Mouse (Mus musculus): Measurements from ENCODE around the gene Ugt1a7c. TPM values are rescaled to one million over a fixed set of nuclear protein-coding genes. Genes with fewer than 3 reads are reported as not detected.
"Not testable (repeated sequence)": the region's sequence is repeated elsewhere in the genome, so short reads cannot be mapped to it uniquely, and the experiment has no call there.

Ugt1a7c gene
- polyA plus RNA-seq, 1 experiment from 2014 or later, result 1.1 TPM

GRCm38 (mm10) chr1:88223591-88223990, 128.7 kb downstream of the Ugt1a7c start:
- Histone ChIP-seq H3K4me3 (no peak overlapping the region), H3K36me3 (no peaks in the 10 kb centered on the region), H3K27ac (no peak overlapping the region), H3K27me3 (ENCODE audit: insufficient read depth, poor library complexity, severe bottlenecking) (no peaks in the 10 kb centered on the region), H3K4me1 (replicated peaks) (no peaks in the 10 kb centered on the region), H3K9me3 (peaks cover 34% of the 10 kb centered on the region)
- DNase-seq (ENCODE audit: low spot score), result peak; percentile 6
- WGBS, result 57% methylated on average over 1 of the region's 1 CpGs

DNA sequence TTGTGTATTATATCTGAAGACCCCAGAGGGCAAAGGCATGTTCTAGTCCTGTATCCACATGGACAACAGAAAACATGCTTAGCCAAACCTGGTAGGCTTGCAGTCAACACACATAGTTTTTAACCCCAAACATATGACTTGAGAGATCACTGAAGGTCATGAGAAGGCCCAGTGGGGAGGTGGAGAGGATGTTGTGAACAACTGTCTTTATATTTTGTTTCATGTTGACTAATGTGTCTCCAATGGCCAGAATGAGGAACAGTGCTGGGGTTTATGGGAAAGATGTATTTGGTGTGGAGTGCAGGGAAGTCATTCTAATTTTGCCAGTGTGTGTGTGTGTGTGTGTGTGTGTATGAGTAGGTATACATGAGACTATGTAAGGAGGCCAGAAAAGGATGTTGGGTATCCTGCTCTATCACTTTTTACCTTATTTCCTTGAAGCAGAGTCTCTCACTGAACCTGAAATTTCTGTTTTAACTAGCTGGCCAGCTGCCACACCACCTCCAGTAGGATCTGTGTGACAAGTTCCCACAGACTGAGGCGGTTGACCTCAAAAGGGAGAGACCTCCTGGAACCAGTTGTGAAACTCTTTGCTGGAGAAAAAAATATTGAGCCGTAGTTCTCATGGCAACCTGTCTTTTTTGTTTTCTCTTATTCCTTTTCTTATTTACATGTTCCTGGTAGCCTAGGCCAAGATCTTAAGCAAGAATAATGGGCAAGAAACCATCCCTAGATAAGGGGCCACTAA, 129.3 kb downstream of the Ugt1a7c start:
- no peaks in the 10 kb centered on the region for H3K4me1 ChIP-seq (replicated peaks)
- H3K27ac ChIP-seq, result no peak overlapping the region
- H3K27me3 ChIP-seq (ENCODE audit: insufficient read depth, poor library complexity, severe bottlenecking), result no peaks in the 10 kb centered on the region
- no peak overlapping the region for H3K4me3 ChIP-seq
- peaks cover 40% of the 10 kb centered on the region for H3K9me3 ChIP-seq
- DNase-seq (ENCODE audit: low spot score), result no peak
- H3K36me3 ChIP-seq, result no peaks in the 10 kb centered on the region
- 71% methylated on average over 2 of the region's 2 CpGs for WGBS

GRCm38 (mm10) chr1:88225301-88225700, 130.4 kb downstream of the Ugt1a7c start:
- DNase-seq (ENCODE audit: low spot score); H3K4me3 ChIP-seq; H3K36me3 ChIP-seq; H3K27me3 ChIP-seq (ENCODE audit: insufficient read depth, poor library complexity, severe bottlenecking); H3K4me1 ChIP-seq (replicated peaks); H3K27ac ChIP-seq: not testable (repeated sequence)
- WGBS, result 40% methylated on average over 2 of the region's 2 CpGs
- H3K9me3 ChIP-seq, result peaks cover 51% of the 10 kb centered on the region

GRCm38 (mm10) chr1:88225741-88226140, 130.9 kb downstream of the Ugt1a7c start:
- Histone ChIP-seq H3K27ac (no peak overlapping the region), H3K9me3 (peaks cover 55% of the 10 kb centered on the region), H3K4me3 (no peak overlapping the region), H3K4me1 (replicated peaks) (no peaks in the 10 kb centered on the region), H3K27me3 (ENCODE audit: insufficient read depth, poor library complexity, severe bottlenecking) (no peaks in the 10 kb centered on the region), H3K36me3 (no peaks in the 10 kb centered on the region)
- no peak for DNase-seq (ENCODE audit: low spot score)

DNA sequence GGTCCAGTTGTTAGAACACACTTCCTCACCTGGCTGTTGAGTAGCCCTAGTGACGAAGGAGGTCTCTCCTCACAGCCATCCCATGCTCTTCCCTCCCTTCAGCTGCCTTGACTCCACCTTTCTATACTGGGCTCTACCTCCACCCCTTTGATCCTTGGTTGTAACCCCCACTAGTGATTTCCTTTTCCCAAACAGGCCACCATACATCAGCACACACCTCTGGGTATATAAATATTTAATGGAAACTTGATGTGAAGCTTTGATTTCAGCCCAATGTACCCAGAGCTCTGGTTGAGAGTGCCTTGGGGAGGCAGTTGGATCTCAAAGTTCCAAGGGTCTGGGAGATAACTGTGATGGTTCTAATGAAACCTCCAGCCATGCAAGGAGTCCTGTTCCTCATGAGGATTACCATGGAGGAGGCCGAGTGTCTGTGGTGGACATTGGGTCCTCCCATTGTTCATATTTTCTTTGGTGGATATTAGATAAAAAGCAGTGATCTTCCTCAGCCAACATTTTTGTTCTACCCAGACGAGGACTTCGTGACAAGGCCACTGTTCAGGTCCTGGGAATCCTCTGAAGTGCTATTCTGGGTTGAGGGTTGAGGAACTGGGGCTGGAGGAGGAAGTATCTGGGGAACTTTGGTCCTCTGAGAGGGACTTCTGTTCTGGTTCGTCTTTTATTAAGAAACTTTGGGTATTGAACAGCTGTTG, 132.0 kb downstream of the Ugt1a7c start, which contains the start of gene Mroh2a:
Gene Mroh2a (plus strand): TSS at position 317 of the 710 bp plus-strand sequence.
- Histone ChIP-seq H3K4me3 (no peak within 1 kb of the TSS), H3K9me3 (peaks cover 66% of the 10 kb centered on the region), H3K36me3 (no peaks in the 10 kb centered on the region), H3K4me1 (replicated peaks) (no peaks in the 10 kb centered on the region), H3K27ac (no peak within 1 kb of the TSS), H3K27me3 (ENCODE audit: insufficient read depth, poor library complexity, severe bottlenecking) (no peaks in the 10 kb centered on the region)
- 56% methylated on average over 5 of the region's 5 CpGs for WGBS
- DNase-seq (ENCODE audit: low spot score), result peak; percentile 2

- H3K27ac ChIP-seq, result no peak overlapping the region
- no peaks in the 10 kb centered on the region for H3K4me1 ChIP-seq (replicated peaks)
- no peak overlapping the region for H3K4me3 ChIP-seq
- DNase-seq (ENCODE audit: low spot score), result no peak
- no peaks in the 10 kb centered on the region for H3K36me3 ChIP-seq
- peaks cover 73% of the 10 kb centered on the region for H3K9me3 ChIP-seq
- H3K27me3 ChIP-seq (ENCODE audit: insufficient read depth, poor library complexity, severe bottlenecking), result no peaks in the 10 kb centered on the region
- WGBS, result 63% methylated on average over 2 of the region's 2 CpGs
Observed at GRCm38 (mm10) chr1:88227482-88227881, 132.6 kb downstream of the Ugt1a7c start.

DNA sequence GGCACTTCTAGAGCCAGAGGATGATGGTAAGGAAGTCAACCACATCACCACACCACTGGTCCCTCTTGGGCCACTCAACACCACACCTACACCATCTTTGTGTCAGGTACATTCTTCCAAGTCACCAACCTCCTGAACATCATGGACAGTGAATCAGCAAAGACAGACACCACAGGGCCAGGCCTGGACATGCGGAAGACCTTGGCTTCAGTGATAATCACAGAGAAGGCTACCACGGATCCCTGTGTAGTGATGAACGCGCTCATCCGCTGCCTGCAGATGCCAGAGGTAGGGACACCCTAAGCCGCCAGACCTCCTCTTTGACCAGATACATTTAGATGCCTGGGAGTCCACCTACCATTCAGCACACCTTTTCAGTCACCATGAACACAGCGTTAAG, 133.3 kb downstream of the Ugt1a7c start:
- 69% methylated on average over 7 of the region's 7 CpGs for WGBS
- Histone ChIP-seq H3K4me3 (no peak overlapping the region), H3K36me3 (no peaks in the 10 kb centered on the region), H3K9me3 (peaks cover 79% of the 10 kb centered on the region), H3K27ac (no peak overlapping the region), H3K27me3 (ENCODE audit: insufficient read depth, poor library complexity, severe bottlenecking) (no peaks in the 10 kb centered on the region), H3K4me1 (replicated peaks) (no peaks in the 10 kb centered on the region)
- DNase-seq (ENCODE audit: low spot score), result no peak

DNA sequence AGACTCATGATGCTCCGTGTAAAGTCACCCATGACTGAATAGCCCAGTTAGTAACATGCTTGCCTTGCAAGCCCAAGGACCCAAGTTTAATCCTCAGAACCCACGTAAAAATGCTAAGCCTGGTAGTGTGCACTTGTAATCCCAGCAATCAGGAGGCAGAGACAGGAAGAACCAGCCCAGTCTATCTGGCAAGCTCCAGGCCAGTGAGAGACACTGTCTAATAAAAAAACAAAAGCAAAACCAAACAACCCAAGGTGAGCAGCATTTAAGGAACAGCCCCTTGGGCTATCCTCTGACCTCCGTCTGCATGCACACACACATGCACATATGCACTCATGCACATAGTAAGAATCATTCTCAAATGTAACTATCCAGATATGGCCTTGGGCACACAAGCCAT, 134.7 kb downstream of the Ugt1a7c start:
- Histone ChIP-seq H3K36me3 (no peaks in the 10 kb centered on the region), H3K27me3 (ENCODE audit: insufficient read depth, poor library complexity, severe bottlenecking) (no peaks in the 10 kb centered on the region), H3K9me3 (peaks cover 93% of the 10 kb centered on the region), H3K4me1 (replicated peaks) (no peaks in the 10 kb centered on the region), H3K4me3 (no peak overlapping the region), H3K27ac (no peak overlapping the region)
- 76% methylated on average over 3 of the region's 3 CpGs for WGBS
- no peak for DNase-seq (ENCODE audit: low spot score)

DNA sequence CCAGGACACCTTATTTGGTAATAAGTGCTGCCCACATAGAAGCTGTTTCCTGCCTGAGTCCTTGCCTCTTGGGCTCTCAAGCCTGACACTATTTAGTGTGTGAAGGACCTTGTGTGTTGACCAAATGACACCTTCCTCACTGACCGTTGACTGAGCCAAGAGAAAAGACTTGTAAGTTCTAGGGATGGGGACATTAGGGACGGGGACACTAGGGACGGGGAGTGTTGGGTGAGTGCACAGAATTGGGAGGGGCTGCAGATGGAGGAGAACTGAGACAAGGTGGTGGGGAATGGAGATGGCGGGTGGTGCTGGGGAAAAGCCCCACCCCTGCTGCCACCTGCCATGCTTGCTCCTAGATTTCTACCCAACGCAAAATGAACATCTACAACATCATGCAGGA, 135.1 kb downstream of the Ugt1a7c start:
- no peak for DNase-seq (ENCODE audit: low spot score)
- WGBS, result 87% methylated on average over 5 of the region's 5 CpGs
- Histone ChIP-seq H3K9me3 (peaks cover 98% of the 10 kb centered on the region), H3K36me3 (no peaks in the 10 kb centered on the region), H3K27me3 (ENCODE audit: insufficient read depth, poor library complexity, severe bottlenecking) (no peaks in the 10 kb centered on the region), H3K4me1 (replicated peaks) (no peaks in the 10 kb centered on the region), H3K27ac (no peak overlapping the region), H3K4me3 (no peak overlapping the region)

- no peaks in the 10 kb centered on the region for H3K36me3 ChIP-seq
- no peaks in the 10 kb centered on the region for H3K4me1 ChIP-seq (replicated peaks)
- H3K4me3 ChIP-seq, result no peak overlapping the region
- no peak overlapping the region for H3K27ac ChIP-seq
- H3K9me3 ChIP-seq, result peaks cover 100% of the 10 kb centered on the region
- DNase-seq (ENCODE audit: low spot score), result no peak
- H3K27me3 ChIP-seq (ENCODE audit: insufficient read depth, poor library complexity, severe bottlenecking), result no peaks in the 10 kb centered on the region
- WGBS, result 74% methylated on average over 7 of the region's 7 CpGs
Observed at GRCm38 (mm10) chr1:88230421-88230820, 135.6 kb downstream of the Ugt1a7c start.

GRCm38 (mm10) chr1:88230981-88231802, 136.3 kb downstream of the Ugt1a7c start:
- Histone ChIP-seq H3K4me3 (no peak overlapping the region), H3K4me1 (replicated peaks) (no peaks in the 10 kb centered on the region), H3K9me3 (peaks cover 100% of the 10 kb centered on the region), H3K27me3 (ENCODE audit: insufficient read depth, poor library complexity, severe bottlenecking) (no peaks in the 10 kb centered on the region), H3K36me3 (no peaks in the 10 kb centered on the region), H3K27ac (no peak overlapping the region)
- WGBS, result 76% methylated on average over 6 of the region's 6 CpGs
- no peak for DNase-seq (ENCODE audit: low spot score)

DNA sequence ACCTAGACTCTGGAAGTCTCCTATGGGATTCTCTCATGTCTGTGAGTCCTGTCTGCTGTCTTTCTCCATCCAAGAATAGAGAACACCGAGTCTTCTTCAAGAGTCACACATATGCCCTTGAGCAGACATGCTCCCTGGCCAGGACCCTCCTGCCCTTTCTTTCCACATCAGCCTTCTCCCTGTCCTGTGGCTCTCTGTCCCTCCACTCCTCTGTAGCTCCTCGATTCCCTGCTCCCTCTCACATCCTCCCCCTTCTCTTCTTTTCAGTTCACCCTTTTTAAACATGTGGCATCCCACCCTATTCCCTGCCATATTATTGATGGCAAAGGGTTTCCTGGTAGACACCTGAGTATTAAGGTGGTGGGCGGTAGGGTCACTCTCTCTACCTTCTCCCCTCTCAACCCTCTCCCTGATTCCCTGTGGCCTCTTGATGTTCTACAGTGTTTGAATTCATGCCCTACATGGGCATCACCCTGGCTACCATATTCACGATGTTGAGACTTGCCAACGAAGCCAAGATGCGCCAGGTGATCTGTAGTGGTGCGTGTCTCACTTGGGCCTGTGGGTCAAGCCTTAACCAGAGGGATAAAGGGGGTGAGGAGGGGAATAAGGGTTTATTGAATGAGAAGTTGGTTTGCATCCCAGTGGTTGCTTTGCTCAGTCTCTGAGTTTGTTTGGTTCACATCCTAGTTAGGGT, 137.1 kb downstream of the Ugt1a7c start:
- H3K36me3 ChIP-seq, result no peaks in the 10 kb centered on the region
- DNase-seq (ENCODE audit: low spot score), result no peak
- H3K4me3 ChIP-seq, result no peak overlapping the region
- H3K4me1 ChIP-seq (replicated peaks), result no peaks in the 10 kb centered on the region
- H3K27me3 ChIP-seq (ENCODE audit: insufficient read depth, poor library complexity, severe bottlenecking), result no peaks in the 10 kb centered on the region
- WGBS, result 68% methylated on average over 7 of the region's 7 CpGs
- H3K9me3 ChIP-seq, result peaks cover 98% of the 10 kb centered on the region
- no peak overlapping the region for H3K27ac ChIP-seq

Measured in hindbrain, embryonic 10.5 days (tissue).